Mouse (Mus musculus): Measurements from ENCODE around the gene Mrpl49.

- no peak for TF ChIP-seq GATA2 (IDR thresholded peaks at IDR 0.05; ENCODE audit: borderline replicate concordance, low read depth, low read length)
- TF ChIP-seq CTCF (IDR thresholded peaks at IDR 0.05; ENCODE audit: low read depth, low read length), result no peak
Observed at GRCm38 (mm10) chr19:6054296-6054695, 3.3 kb downstream of the Mrpl49 start.
